Mouse (Mus musculus): ENCODE measurements around the gene Pifo. TPM values are rescaled to one million over a fixed set of nuclear protein-coding genes. Genes with fewer than 3 reads are reported as not detected.

The Pifo gene
- total RNA-seq, 1 experiment from 2014 or later, result not detected

- DNase-seq, result no peak
These were observed 63.1 kb downstream of the Pifo start for GRCm38 (mm10) chr3:105951348-105951747.

Other genes with a start within 250 kb of the Pifo start
- gene Rap1a, start 213.3 kb downstream of the Pifo start, total RNA-seq (2021), result 184 and 206 TPM in 2 replicates
- 0.33 TPM in 1 of 2 replicates, not detected in the other for gene Adora3, start 143.8 kb downstream of the Pifo start, total RNA-seq (2021)
- gene Tmigd3, start 143.7 kb downstream of the Pifo start, total RNA-seq (2021), result 0.38 TPM in 1 of 2 replicates, not detected in the other
- 1.5 and 1.9 TPM in 2 replicates for gene I830077J02Rik, start 82.0 kb downstream of the Pifo start, total RNA-seq (2021)
- gene Wdr77, start 55.3 kb downstream of the Pifo start, total RNA-seq (2021), result 62.1 and 76.4 TPM in 2 replicates
- gene Atp5f1, start 54.5 kb downstream of the Pifo start, total RNA-seq (2021), result 478 and 481 TPM in 2 replicates
- 0.82 and 1.1 TPM in 2 replicates for gene Ovgp1, start 40.9 kb downstream of the Pifo start, total RNA-seq (2021)
- 0.38 TPM in 1 of 2 replicates, not detected in the other for gene Chil5, start 18.2 kb upstream of the Pifo start, total RNA-seq (2021)
- not detected in 2 replicates for gene Chia1, start 98.6 kb upstream of the Pifo start, total RNA-seq (2021)
- 0.83 and 3.0 TPM in 2 replicates for gene Chil3, start 152.9 kb upstream of the Pifo start, total RNA-seq (2021)
- gene Chil4, start 204.9 kb upstream of the Pifo start, total RNA-seq (2021), result not detected in 2 replicates

Measured in adrenal gland, postnatal 14 days (tissue).